Comparison of ENCODE assay signal across 10 mouse cellular contexts in the genomic region with DNA sequence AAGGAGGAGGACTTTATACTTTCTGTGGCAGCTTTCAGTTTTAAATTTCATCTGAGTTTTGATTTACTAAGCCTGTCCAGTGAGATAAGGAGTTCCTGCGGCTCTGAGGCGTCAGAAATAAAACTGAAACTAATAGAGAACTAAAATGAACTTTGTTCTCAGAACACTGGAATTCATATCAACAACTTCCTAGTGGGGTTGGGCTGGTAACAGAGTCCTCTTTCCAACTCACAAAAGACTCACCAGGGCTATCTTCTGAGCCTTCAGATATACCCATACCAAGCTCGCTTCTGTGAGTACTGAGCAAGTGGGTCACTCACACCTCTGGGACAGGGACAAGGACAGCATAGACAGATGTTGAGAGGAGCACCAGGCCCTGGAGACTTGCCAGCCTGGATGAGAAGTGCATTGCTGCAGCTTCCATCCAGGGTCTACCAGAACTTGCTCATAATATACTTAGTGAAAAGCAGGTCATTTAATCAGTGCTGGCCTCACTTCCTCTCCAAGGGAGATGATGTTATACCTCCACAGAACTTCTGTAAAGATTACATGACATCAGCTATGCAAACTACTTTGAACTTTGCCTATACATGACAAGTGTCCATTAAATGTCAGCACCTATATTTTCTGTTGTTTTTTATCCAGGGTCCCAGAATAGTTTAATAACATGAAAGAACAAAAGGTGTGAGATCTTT. TPM values are rescaled to one million over a fixed set of nuclear protein-coding genes. Genes with fewer than 3 reads are reported as not detected.
A peak's percentile ranks its signal among the peaks of the same experiment; 100 is the strongest.
DNase-seq lines count a peak whose midpoint lies in the region; ATAC-seq and TF ChIP-seq lines count a peak whose summit lies in the region.
"Had no signal": no experiment of that assay in that cellular context is flagged by ENCODE, and none has a peak within 500 bp of the region (broad histone marks: within the 10 kb centered on the region; RNA-seq: fewer than 3 reads in every experiment).

No protein-coding gene starts in this region.

- TF ChIP-seq CTCF in cerebellum, adult 2 months (IDR thresholded peaks at IDR 0.05; ENCODE audit: borderline replicate concordance, insufficient read depth, low read depth, low read length), result no peak
- no peak for TF ChIP-seq CTCF in thymus, adult 2 months (IDR thresholded peaks at IDR 0.05; ENCODE audit: borderline replicate concordance, control insufficient read depth, extremely low read depth, insufficient read depth, low read length, poor library complexity)
- TF ChIP-seq CTCF in stomach, postnatal 0 days (IDR thresholded peaks at IDR 0.05; ENCODE audit: low read depth), result no peak

- no peak overlapping the region for H3K9ac ChIP-seq in stomach, postnatal 0 days (ENCODE audit: low read length)
- H3K9ac ChIP-seq: hindbrain, embryonic 15.5 days; lung, embryonic 14.5 days had no signal

- TF ChIP-seq EP300 in stomach, postnatal 0 days (optimal IDR thresholded peaks at IDR 0.05), result no peak

- no peak for TF ChIP-seq POLR2A in cerebellum, adult 2 months (IDR thresholded peaks at IDR 0.05; ENCODE audit: borderline replicate concordance, insufficient read depth, low read length)
- TF ChIP-seq POLR2A in thymus, adult 2 months (IDR thresholded peaks at IDR 0.05; ENCODE audit: control insufficient read depth, extremely low read depth, insufficient read depth, low read length, poor library complexity), result no peak

- H3K4me3 ChIP-seq in cerebellum, adult 2 months (replicated peaks; ENCODE audit: insufficient read depth, low read depth, low read length), result no peak overlapping the region
- H3K4me3 ChIP-seq in thymus, adult 2 months (ENCODE audit: control insufficient read depth, insufficient read depth, low read length), result no peak overlapping the region
- no peak overlapping the region for H3K4me3 ChIP-seq in stomach, postnatal 0 days (ENCODE audit: low read depth, low read length)
- H3K4me3 ChIP-seq: hindbrain, embryonic 15.5 days had no signal

- peak overlapping the region; percentile 0; the same call in 1 of the 2 replicates for H3K4me2 ChIP-seq in stomach, postnatal 0 days (replicated peaks; ENCODE audit: low read depth)
- H3K4me2 ChIP-seq: hindbrain, embryonic 15.5 days; lung, embryonic 14.5 days had no signal

- H3K27ac ChIP-seq in cerebellum, adult 2 months (ENCODE audit: insufficient read depth, low read length), result 0 out of 2 replicates have a peak overlapping the region, but pooled peaks have one; percentile 21
- H3K27ac ChIP-seq in thymus, adult 2 months (ENCODE audit: control insufficient read depth, insufficient read depth, low read length), result peak overlapping the region; percentile 8; the same call in 1 of the 2 replicates
- peak overlapping the region; percentile 70 for H3K27ac ChIP-seq in stomach, postnatal 0 days (replicated peaks)
- H3K27ac ChIP-seq: hindbrain, embryonic 15.5 days had no signal

- H3K9me3 ChIP-seq in stomach, postnatal 0 days (ENCODE audit: control insufficient read depth, low read length), result no peaks in the 10 kb centered on the region
- H3K9me3 ChIP-seq: hindbrain, embryonic 15.5 days had no signal

- H3K36me3 ChIP-seq in thymus, adult 2 months (ENCODE audit: control insufficient read depth, insufficient read depth, low read length), result no peaks in the 10 kb centered on the region
- H3K36me3 ChIP-seq in stomach, postnatal 0 days (ENCODE audit: control insufficient read depth, insufficient read depth, low read length), result no peaks in the 10 kb centered on the region
- H3K36me3 ChIP-seq: hindbrain, embryonic 15.5 days had no signal

- DNase-seq in cerebellum, adult 2 months, result no peak
- DNase-seq in cerebellum, adult 8-10 months, result no peak
- DNase-seq in thymus, adult 2 months, result no peak
- DNase-seq in thymus, postnatal 0 days (ENCODE audit: low spot score), result no peak
- DNase-seq in kidney, postnatal 10 days, result peak; percentile 14
- DNase-seq in stomach, postnatal 0 days (ENCODE audit: low spot score), result peak; percentile 25
- no peak for DNase-seq in cerebellum, postnatal 36 days
- DNase-seq in thymus, postnatal 25 days, result no peak
- DNase-seq: lung, embryonic 14.5 days had no signal

- H3K4me1 ChIP-seq in cerebellum, adult 2 months (ENCODE audit: control insufficient read depth, insufficient read depth, low read length), result no peaks in the 10 kb centered on the region
- peaks cover 2% of the 10 kb centered on the region; the same call in 1 of the 2 replicates for H3K4me1 ChIP-seq in thymus, adult 2 months (replicated peaks; ENCODE audit: control insufficient read depth, insufficient read depth, low read length)
- H3K4me1 ChIP-seq in stomach, postnatal 0 days (replicated peaks; ENCODE audit: control insufficient read depth, insufficient read depth), result no peaks in the 10 kb centered on the region
- H3K4me1 ChIP-seq: hindbrain, embryonic 15.5 days had no signal

- ATAC-seq in stomach, postnatal 0 days (ENCODE audit: low FRiP score, low TSS enrichment), result peak; percentile 75

- 87% methylated on average over 3 of the region's 3 CpGs for WGBS in cerebellum, adult 2 months
- WGBS in thymus, adult 2 months, result 30% methylated on average over 3 of the region's 3 CpGs
- 32% methylated on average over 3 of the region's 3 CpGs for WGBS in stomach, postnatal 0 days

- no peaks in the 10 kb centered on the region for H3K27me3 ChIP-seq in cerebellum, adult 2 months (ENCODE audit: control insufficient read depth, insufficient read depth, low read length)
- H3K27me3 ChIP-seq in thymus, adult 2 months (ENCODE audit: control insufficient read depth, insufficient read depth, low read length), result no peaks in the 10 kb centered on the region
- no peaks in the 10 kb centered on the region for H3K27me3 ChIP-seq in stomach, postnatal 0 days (ENCODE audit: control insufficient read depth, insufficient read depth, low read length)
- H3K27me3 ChIP-seq: hindbrain, embryonic 15.5 days had no signal

RNA-seq across cellular contexts. Expression of a gene that starts 7.6 kb away (rescaled TPM):
- 4.6 and 5.1 TPM in 2 replicates for polyA plus RNA-seq in cerebellum, adult 2 months (2012; rRNA removed)
- 25.2 and 26.5 TPM in 2 replicates for polyA plus RNA-seq in thymus, adult 2 months (2012; rRNA removed)
- polyA plus RNA-seq in thymus, postnatal 0 days (2015; fragmentation: Nextera tagmentation; extraction: Ambion mirVana), result 7.1 and 8.5 TPM in 2 replicates
- polyA plus RNA-seq in stomach, postnatal 0 days (2015; fragmentation: Nextera tagmentation; extraction: Ambion mirVana), result 16.4 and 18.4 TPM in 2 replicates

Comparison
In these comparisons a context has a peak if more than half of its experiments do, and no peak if none do; other contexts are left out.
1. DNase-seq: peak in kidney, postnatal 10 days (single experiment) and stomach, postnatal 0 days (single experiment); none in cerebellum, adult 2 months (0 of 2), cerebellum, adult 8-10 months (single experiment), thymus, adult 2 months (single experiment), thymus, postnatal 0 days (single experiment), cerebellum, postnatal 36 days (0 of 2) and thymus, postnatal 25 days (single experiment).
2. H3K27ac ChIP-seq: peak in every context shown above with its lines; median percentile 70 in stomach, postnatal 0 days; 21 in cerebellum, adult 2 months; 8 in thymus, adult 2 months.